Mouse (Mus musculus) ES-E14 (cell line): ENCODE data around the gene Tia1. TPM values are rescaled to one million over a fixed set of nuclear protein-coding genes. Genes with fewer than 3 reads are reported as not detected.

ENCODE experiments used
- DNase-seq: peaks from one replicate; pipeline ENCODE4 v3.0.0-alpha.2; 2013; ENCODE audit warnings: low read depth, low spot score
- H3K27ac ChIP-seq: 2 replicates; pipeline ENCODE4 v1.5.1; 2012; ENCODE audit warnings: low read depth, mild to moderate bottlenecking, low read length, moderate library complexity, mixed read lengths; ENCODE audit not compliant: poor library complexity, insufficient read depth, severe bottlenecking
- H3K36me3 ChIP-seq: 2 replicates; pipeline ENCODE4 v1.6.1; 2012; ENCODE audit warnings: mild to moderate bottlenecking, low read length, moderate library complexity, mixed read lengths; ENCODE audit not compliant: control insufficient read depth, poor library complexity, insufficient read depth, severe bottlenecking
- H3K4me1 ChIP-seq, 2 experiments: fragments of 150-350 bp in 1 of 2; sonication (generic) in 1 of 2; 2 replicates each; pipeline ENCODE4 v1.6.1; 2012; ENCODE audit warnings: low read length in 2 of 2, mild to moderate bottlenecking in 1 of 2, mixed read lengths in 1 of 2; ENCODE audit not compliant: control insufficient read depth in 2 of 2, insufficient read depth in 2 of 2, poor library complexity in 1 of 2
- H3K4me3 ChIP-seq, 2 experiments: fragments of 150-350 bp in 1 of 2; sonication (generic) in 1 of 2; 2 replicates each; pipeline ENCODE4 v1.5.1; 2012; ENCODE audit warnings: low read length in 2 of 2, low read depth in 1 of 2, mild to moderate bottlenecking in 1 of 2, mixed read lengths in 1 of 2; ENCODE audit not compliant: insufficient read depth in 1 of 2, poor library complexity in 1 of 2, severe bottlenecking in 1 of 2
- H3K9ac ChIP-seq: 2 replicates; pipeline ENCODE4 v1.6.1; 2012; ENCODE audit warnings: low read depth, mild to moderate bottlenecking, low read length, mixed read lengths; ENCODE audit not compliant: poor library complexity, insufficient read depth, severe bottlenecking
- H3K9me3 ChIP-seq: fragments of 150-350 bp; sonication (generic); 2 replicates; pipeline ENCODE4 v1.6.1; 2012; ENCODE audit warnings: low read depth, mild to moderate bottlenecking, low read length; ENCODE audit not compliant: control insufficient read depth, insufficient read depth
- CHD2 ChIP-seq: IDR thresholded peaks from 2 replicates; pipeline ENCODE4 v1.6.1; 2014; ENCODE audit warnings: mild to moderate bottlenecking, low read depth, low read length, inconsistent platforms
- HCFC1 ChIP-seq: IDR thresholded peaks from 2 replicates; pipeline ENCODE4 v1.6.1; 2012; ENCODE audit warnings: low read length, inconsistent platforms, borderline replicate concordance; ENCODE audit not compliant: insufficient read depth
- MAFK ChIP-seq: IDR thresholded peaks from 2 replicates; pipeline ENCODE4 v1.6.1; 2014; ENCODE audit warnings: mild to moderate bottlenecking, low read depth, low read length, inconsistent platforms; ENCODE audit not compliant: insufficient read depth
- ZC3H11A ChIP-seq: IDR thresholded peaks from 2 replicates; pipeline ENCODE4 v1.6.1; 2012; ENCODE audit warnings: low read depth, mild to moderate bottlenecking, inconsistent platforms, low read length, borderline replicate concordance
- ZNF384 ChIP-seq: IDR thresholded peaks from 2 replicates; pipeline ENCODE4 v1.6.1; 2012; ENCODE audit warnings: low read depth, low read length, inconsistent platforms
- in situ Hi-C, 2 experiments: fragments of 600-800 bp; cut with MboI; formaldehyde crosslinking; loops; one replicate each; pipeline ENCODE4 v1.15.1; 2025; ENCODE audit warnings: low sequenced_read_pairs in 2 of 2, inconsistent platforms in 1 of 2; ENCODE audit not compliant: unreplicated experiment in 2 of 2
- total RNA-seq: library from RNA; depleted of rRNA; stranded (reverse); fragments of 300-350 nt; gene quantifications from 2 replicates; pipeline ENCODE4 v1.2.3, GENCODE M21; 2012

The Tia1 gene
- total RNA-seq, 1 experiment, result 46.1 TPM

DNA sequence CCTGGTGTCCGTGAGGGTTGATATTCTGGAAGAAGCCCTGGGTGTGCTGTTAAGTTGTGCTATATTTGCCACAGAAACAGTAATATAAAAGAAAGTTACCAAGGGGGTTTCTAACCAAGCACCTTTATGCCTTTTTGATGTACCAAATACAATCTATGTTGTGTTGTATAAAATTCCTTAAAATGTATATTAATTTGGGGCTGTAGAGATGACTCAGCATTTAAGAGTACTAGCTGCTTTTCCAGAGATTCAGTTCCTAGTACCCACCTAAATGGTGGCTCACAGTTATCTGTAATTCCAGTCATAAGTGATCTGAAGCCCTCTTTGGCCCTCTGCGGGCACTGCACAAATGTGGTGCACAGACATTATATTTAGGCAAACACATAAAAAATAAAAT is 37.2 kb upstream of the Tia1 start:
- peaks cover 9% of the 10 kb centered on the region for H3K36me3 ChIP-seq
- TF ChIP-seq MAFK (peak; percentile 55; the same call in 1 of the 2 replicates), ZC3H11A (no peak)
- peaks cover 0 to 7% of the 10 kb centered on the region in 2 experiments; a peak in 1 of 4 replicates for H3K4me1 ChIP-seq
- H3K9me3 ChIP-seq, result no peaks in the 10 kb centered on the region
- peak overlapping the region; percentile 82 to 97; a peak in 3 of 4 replicates for H3K4me3 ChIP-seq
- in situ Hi-C loops, result loop anchor here in 1 of 2 experiments (25.0 kb wide), 1 partner anchor 230 kb away; no protein-coding TSS in a partner anchor
- H3K27ac ChIP-seq, result no peak overlapping the region
- peak overlapping the region; percentile 98; the same call in 1 of the 2 replicates for H3K9ac ChIP-seq
- no peak for DNase-seq

DNA sequence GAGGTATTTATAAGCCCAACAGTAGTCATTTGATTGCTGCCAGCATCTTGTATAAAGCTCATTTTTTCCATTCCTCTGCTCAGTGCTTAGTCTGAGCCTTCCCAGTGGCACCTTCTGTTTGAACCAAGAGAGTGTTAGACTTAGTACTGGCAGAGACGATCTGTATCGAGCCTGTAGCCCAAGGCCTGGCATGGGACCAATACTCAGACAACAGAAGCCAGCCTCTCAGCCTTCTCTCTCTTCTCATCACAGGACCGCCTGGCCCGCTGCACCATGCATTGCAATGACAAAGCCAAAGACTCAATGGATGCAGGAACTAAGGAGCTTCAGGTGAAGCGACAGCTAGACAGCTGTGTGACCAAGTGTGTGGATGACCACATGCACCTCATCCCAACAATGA is 35.5 kb upstream of the Tia1 start:
- no peak for DNase-seq
- H3K27ac ChIP-seq, result no peak overlapping the region
- H3K9ac ChIP-seq, result no peak overlapping the region
- no peaks in the 10 kb centered on the region for H3K9me3 ChIP-seq
- in situ Hi-C loops, result loop anchor here in 1 of 2 experiments (25.0 kb wide), 1 partner anchor 231 kb away; no protein-coding TSS in a partner anchor
- TF ChIP-seq MAFK (no peak), ZNF384 (no peak), HCFC1 (no peak), ZC3H11A (no peak), CHD2 (no peak)
- H3K4me3 ChIP-seq, result no peak overlapping the region
- H3K36me3 ChIP-seq, result peaks cover 11% of the 10 kb centered on the region
- H3K4me1 ChIP-seq, result peaks cover 0 to 10% of the 10 kb centered on the region in 2 experiments; a peak in 1 of 4 replicates

DNA sequence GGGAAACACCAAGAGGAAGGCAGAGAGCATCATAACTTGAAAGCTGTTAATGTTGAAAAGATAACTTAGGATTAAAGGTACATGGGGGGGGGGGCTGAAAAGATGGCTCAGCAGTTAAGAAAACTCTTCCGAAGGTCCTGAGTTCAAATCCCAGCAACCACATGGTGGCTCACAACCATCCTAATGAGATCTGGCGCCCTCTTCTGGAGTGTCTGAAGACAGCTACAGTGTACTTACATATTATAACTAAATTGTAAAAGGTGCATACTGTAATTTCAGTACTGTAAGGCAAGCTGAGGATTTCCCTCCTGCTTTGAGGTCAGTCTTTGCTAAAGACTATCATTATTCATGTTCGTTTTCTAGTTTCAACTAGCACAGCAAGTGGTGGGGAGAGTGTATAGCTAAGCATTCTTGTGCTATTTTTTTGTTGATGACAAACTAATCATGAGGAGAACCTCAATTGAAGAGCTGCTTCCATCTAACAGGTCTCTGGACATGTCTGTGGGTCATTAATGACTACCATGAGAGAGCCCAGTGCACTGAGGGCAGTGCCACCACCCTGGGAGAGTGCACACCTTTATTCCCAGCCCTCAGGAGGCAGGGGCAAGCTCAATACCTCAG is 33.8 kb upstream of the Tia1 start:
- Histone ChIP-seq H3K36me3 (peaks cover 13% of the 10 kb centered on the region), H3K4me1 (peaks cover 0 to 12% of the 10 kb centered on the region in 2 experiments; a peak in 1 of 4 replicates), H3K4me3 (peak overlapping the region; percentile 62 to 83), H3K27ac (peak overlapping the region; percentile 56; the same call in 1 of the 2 replicates), H3K9ac (peak overlapping the region; percentile 82), H3K9me3 (no peaks in the 10 kb centered on the region)
- DNase-seq, result no peak
- TF ChIP-seq CHD2 (0 out of 2 replicates have a peak, but pooled peaks have one; percentile 30), HCFC1 (no peak)
- in situ Hi-C loops, result loop anchor here in 1 of 2 experiments (25.0 kb wide), 1 partner anchor 233 kb away; no protein-coding TSS in a partner anchor

DNA sequence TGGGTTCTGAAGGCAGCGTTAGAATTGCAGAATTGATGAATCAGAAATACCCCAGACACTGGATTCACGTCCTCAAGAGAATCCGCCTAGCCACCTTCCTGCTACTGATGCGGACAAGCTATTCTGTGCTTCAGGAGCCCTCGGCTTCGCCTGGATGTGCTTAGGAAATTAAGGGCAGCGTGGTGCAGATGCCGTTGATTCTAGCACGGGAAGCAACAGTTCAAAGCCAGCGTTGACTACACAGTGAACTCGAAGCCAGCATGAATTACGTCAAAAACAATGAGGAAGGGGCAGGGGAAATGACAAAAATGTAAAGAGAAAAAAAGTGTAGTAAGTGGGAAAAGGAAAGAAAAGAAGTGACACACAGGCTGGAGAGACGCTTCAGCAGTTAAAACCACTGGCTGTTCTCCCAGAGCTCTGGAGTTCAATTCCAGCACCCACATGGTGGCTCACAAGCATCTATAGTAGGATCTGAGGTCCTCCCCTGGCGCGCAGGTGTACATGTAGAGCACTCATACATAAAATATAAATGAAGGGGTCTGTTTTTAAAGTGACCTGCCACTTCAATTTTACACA is 33.2 kb upstream of the Tia1 start, which contains the start of gene Snrpg:
TSS of gene Snrpg (plus strand) at position 541 of the 576 bp plus-strand sequence.
- peak within 1 kb of the TSS; percentile 99 for H3K9ac ChIP-seq
- TF ChIP-seq ZNF384 (no peak), ZC3H11A (no peak)
- H3K27ac ChIP-seq, result peak within 1 kb of the TSS; percentile 56
- peaks cover 13% of the 10 kb centered on the region for H3K36me3 ChIP-seq
- in situ Hi-C loops, result loop anchor here in 1 of 2 experiments (25.0 kb wide), 1 partner anchor 234 kb away; no protein-coding TSS in a partner anchor
- no peak for DNase-seq
- no peaks in the 10 kb centered on the region for H3K9me3 ChIP-seq
- peak within 1 kb of the TSS; percentile 83 to 86 for H3K4me3 ChIP-seq
- peaks cover 0 to 12% of the 10 kb centered on the region in 2 experiments; a peak in 1 of 4 replicates for H3K4me1 ChIP-seq
